Comparison of ENCODE assay signal across 10 mouse cellular contexts in genomic region chr1:178708356-178708755, GRCm38 (mm10).
"Had no signal": no experiment of that assay in that cellular context is flagged by ENCODE, and none has a peak within 500 bp of the region (broad histone marks: within the 10 kb centered on the region; RNA-seq: fewer than 3 reads in every experiment).

No protein-coding gene starts in this region.

- ATAC-seq: lung, postnatal 0 days; midbrain, embryonic 15.5 days had no signal

- H3K4me1 ChIP-seq: midbrain, embryonic 15.5 days had no signal

- H3K27ac ChIP-seq: limb, embryonic 13.5 days; liver, embryonic 13.5 days; midbrain, embryonic 15.5 days had no signal

- H3K9ac ChIP-seq: limb, embryonic 13.5 days; liver, embryonic 13.5 days; midbrain, embryonic 15.5 days had no signal

- H3K4me3 ChIP-seq: limb, embryonic 13.5 days; liver, embryonic 13.5 days; midbrain, embryonic 15.5 days had no signal

- H3K4me2 ChIP-seq: limb, embryonic 13.5 days; liver, embryonic 13.5 days; midbrain, embryonic 11.5 days; midbrain, embryonic 15.5 days had no signal

- DNase-seq: layer of hippocampus, adult 9-11 months; liver, embryonic 13.5 days; lung, adult 2 months; lung, postnatal 36 days; right cerebral cortex, postnatal 25 days; thymus, postnatal 36 days had no signal

- H3K27me3 ChIP-seq: liver, embryonic 13.5 days; midbrain, embryonic 15.5 days had no signal

- H3K9me3 ChIP-seq: limb, embryonic 13.5 days; liver, embryonic 13.5 days; midbrain, embryonic 15.5 days had no signal

- H3K36me3 ChIP-seq: limb, embryonic 13.5 days; liver, embryonic 13.5 days; midbrain, embryonic 15.5 days had no signal
